Mouse (Mus musculus) hindbrain, embryonic 14.5 days (tissue): Measurements from ENCODE around the gene Tbxa2r. TPM values are rescaled to one million over a fixed set of nuclear protein-coding genes. Genes with fewer than 3 reads are reported as not detected.
A peak's percentile ranks its signal among the peaks of the same experiment; 100 is the strongest.

Experiments
- ATAC-seq: fragments of 200-750 bp; cut with Nextera tagmentation; 2 replicates; pipeline ENCODE4 v1.8.0; 2017; ENCODE audit warnings: moderate number of reproducible peaks, mild to moderate bottlenecking, moderate TSS enrichment, moderate library complexity; ENCODE audit not compliant: low FRiP score
- DNase-seq: peaks from one replicate; pipeline ENCODE4 v3.0.0-alpha.2; 2015; ENCODE audit warnings: low spot score
- H3K27ac ChIP-seq: fragments of 300-500 bp; sonication (generic); 2 replicates; pipeline ENCODE4 v1.5.1; 2014; ENCODE audit warnings: mild to moderate bottlenecking, moderate library complexity
- H3K27me3 ChIP-seq: fragments of 300-500 bp; sonication (generic); 2 replicates; pipeline ENCODE4 v1.6.1; 2014; ENCODE audit warnings: mild to moderate bottlenecking, low read length, mixed read lengths; ENCODE audit not compliant: control insufficient read depth, insufficient read depth
- H3K36me3 ChIP-seq: fragments of 300-500 bp; sonication (generic); replicated peaks from 2 replicates; pipeline ENCODE4 v1.6.1; 2014; ENCODE audit not compliant: control insufficient read depth, insufficient read depth
- H3K4me1 ChIP-seq: fragments of 300-500 bp; sonication (generic); replicated peaks from 2 replicates; pipeline ENCODE4 v1.6.1; 2014; ENCODE audit warnings: antibody characterized with exemption, low read length, mixed read lengths; ENCODE audit not compliant: control insufficient read depth, insufficient read depth
- H3K4me2 ChIP-seq: fragments of 300-500 bp; sonication (generic); replicated peaks from 2 replicates; pipeline ENCODE4 v1.6.1; 2014; ENCODE audit warnings: mild to moderate bottlenecking, moderate library complexity
- H3K4me3 ChIP-seq: fragments of 300-500 bp; sonication (generic); replicated peaks from 2 replicates; pipeline ENCODE4 v1.5.1; 2014; ENCODE audit warnings: mild to moderate bottlenecking, low read length
- H3K9ac ChIP-seq: fragments of 300-500 bp; sonication (generic); 2 replicates; pipeline ENCODE4 v1.6.1; 2014
- H3K9me3 ChIP-seq: fragments of 300-500 bp; sonication (generic); 2 replicates; pipeline ENCODE4 v1.6.1; 2016; ENCODE audit warnings: low read length; ENCODE audit not compliant: control insufficient read depth
- WGBS: fragments of 180-500 bp; shearing (Covaris S2); extraction: QIAGEN DNeasy Blood & Tissue Kit; methylation state at CpG from one replicate; pipeline ENCODE4 v1.1.7; 2014; 5-methylcytosine and 5-hydroxymethylcytosine counted together
- polyA plus RNA-seq: library from polyadenylated mRNA; unstranded; fragments of >200 nt; fragmentation: Nextera tagmentation; extraction: Ambion mirVana; gene quantifications from 2 replicates; pipeline ENCODE4 v1.2.1, GENCODE M21; 2014

The Tbxa2r gene
- polyA plus RNA-seq, 1 experiment from 2014 or later = 5.4 TPM

GRCm38 (mm10) chr10:81346453-81347067 is 18.0 kb downstream of the Tbxa2r start:
- Histone ChIP-seq H3K4me3 (peak overlapping the region; percentile 24), H3K36me3 (no peaks in the 10 kb centered on the region), H3K9me3 (no peaks in the 10 kb centered on the region), H3K27ac (no peak overlapping the region), H3K4me2 (peak overlapping the region; percentile 48), H3K27me3 (peaks cover 48% of the 10 kb centered on the region), H3K4me1 (peaks cover 16% of the 10 kb centered on the region), H3K9ac (0 out of 2 replicates have a peak overlapping the region, but pooled peaks have one; percentile 1)
- peak; percentile 72 for DNase-seq
- 7% methylated on average over 54 of the region's 55 CpGs for WGBS
- no peak for ATAC-seq

- H3K36me3 ChIP-seq = no peaks in the 10 kb centered on the region
- no peak overlapping the region for H3K27ac ChIP-seq
- peaks cover 23% of the 10 kb centered on the region for H3K27me3 ChIP-seq
- H3K4me1 ChIP-seq = peaks cover 10% of the 10 kb centered on the region; the same call in 1 of the 2 replicates
- H3K9me3 ChIP-seq = no peaks in the 10 kb centered on the region
- 10% methylated on average over 12 of the region's 12 CpGs for WGBS
- ATAC-seq (no peak), DNase-seq (no peak)
- H3K9ac ChIP-seq = no peak overlapping the region
- peak overlapping the region; percentile 61 for H3K4me3 ChIP-seq
- H3K4me2 ChIP-seq = peak overlapping the region; percentile 89
Measured at GRCm38 (mm10) chr10:81349146-81349545, 20.6 kb downstream of the Tbxa2r start.

GRCm38 (mm10) chr10:81349961-81350350 is 21.4 kb downstream of the Tbxa2r start:
- Histone ChIP-seq H3K27ac (no peak overlapping the region), H3K27me3 (peaks cover 15% of the 10 kb centered on the region), H3K4me2 (peak overlapping the region; percentile 89), H3K4me1 (peaks cover 10% of the 10 kb centered on the region; the same call in 1 of the 2 replicates), H3K36me3 (no peaks in the 10 kb centered on the region), H3K9ac (peak overlapping the region; percentile 62), H3K4me3 (peak overlapping the region; percentile 61), H3K9me3 (no peaks in the 10 kb centered on the region)
- DNase-seq = no peak
- under 1% methylated on average over 29 of the region's 29 CpGs for WGBS
- ATAC-seq = peak; percentile 8; the same call in 1 of the 2 replicates

GRCm38 (mm10) chr10:81350351-81351063 is 22.0 kb downstream of the Tbxa2r start, which contains the start of gene Hmg20b:
Gene Hmg20b (minus strand): TSS chr10:81350480.
- H3K9ac ChIP-seq = peak within 1 kb of the TSS; percentile 62
- no peaks in the 10 kb centered on the region for H3K9me3 ChIP-seq
- peak; percentile 96 for ATAC-seq
- no peaks in the 10 kb centered on the region for H3K36me3 ChIP-seq
- H3K4me1 ChIP-seq = peaks cover 10% of the 10 kb centered on the region; the same call in 1 of the 2 replicates
- WGBS = under 1% methylated on average over 54 of the region's 54 CpGs
- H3K27me3 ChIP-seq = peaks cover 10% of the 10 kb centered on the region
- H3K27ac ChIP-seq = 0 out of 2 replicates have a peak within 1 kb of the TSS, but pooled peaks have one; percentile 43
- peak within 1 kb of the TSS; percentile 61 for H3K4me3 ChIP-seq
- H3K4me2 ChIP-seq = peak within 1 kb of the TSS; percentile 89
- DNase-seq = peak; percentile 98

GRCm38 (mm10) chr10:81351678-81352291 is 23.3 kb downstream of the Tbxa2r start:
- H3K4me2 ChIP-seq = no peak overlapping the region
- DNase-seq (no peak), ATAC-seq (no peak)
- H3K4me1 ChIP-seq = peaks cover 11% of the 10 kb centered on the region
- H3K4me3 ChIP-seq = no peak overlapping the region; the same call in 1 of the 2 replicates
- H3K36me3 ChIP-seq = no peaks in the 10 kb centered on the region
- no peak overlapping the region for H3K9ac ChIP-seq
- H3K27ac ChIP-seq = no peak overlapping the region
- 30% methylated on average over 9 of the region's 9 CpGs for WGBS
- no peaks in the 10 kb centered on the region for H3K9me3 ChIP-seq
- peaks cover 7% of the 10 kb centered on the region for H3K27me3 ChIP-seq

- Histone ChIP-seq H3K27ac (no peak overlapping the region), H3K9ac (no peak overlapping the region), H3K36me3 (no peaks in the 10 kb centered on the region), H3K4me3 (no peak overlapping the region), H3K4me1 (peaks cover 19% of the 10 kb centered on the region), H3K27me3 (no peaks in the 10 kb centered on the region), H3K4me2 (no peak overlapping the region), H3K9me3 (no peaks in the 10 kb centered on the region)
- DNase-seq (no peak), ATAC-seq (no peak)
- WGBS = 70% methylated on average over 9 of the region's 9 CpGs
Measured at GRCm38 (mm10) chr10:81354738-81355477, 26.4 kb downstream of the Tbxa2r start.

- ATAC-seq = no peak
- Histone ChIP-seq H3K4me1 (peaks cover 18% of the 10 kb centered on the region), H3K27ac (no peak overlapping the region), H3K4me3 (no peak overlapping the region), H3K9me3 (no peaks in the 10 kb centered on the region), H3K27me3 (no peaks in the 10 kb centered on the region), H3K4me2 (no peak overlapping the region), H3K9ac (no peak overlapping the region), H3K36me3 (0 out of 2 replicates have a peak, but pooled peaks cover 2% of the 10 kb centered on the region)
- DNase-seq = no peak
- 90% methylated on average over 4 of the region's 4 CpGs for WGBS
Measured at GRCm38 (mm10) chr10:81355533-81355932, 27.0 kb downstream of the Tbxa2r start.

GRCm38 (mm10) chr10:81356352-81356990 is 27.9 kb downstream of the Tbxa2r start:
- Histone ChIP-seq H3K9me3 (no peaks in the 10 kb centered on the region), H3K36me3 (0 out of 2 replicates have a peak, but pooled peaks cover 4% of the 10 kb centered on the region), H3K27ac (no peak overlapping the region), H3K4me1 (peaks cover 18% of the 10 kb centered on the region), H3K9ac (no peak overlapping the region), H3K4me2 (peak overlapping the region; percentile 97), H3K27me3 (no peaks in the 10 kb centered on the region), H3K4me3 (no peak overlapping the region; the same call in 1 of the 2 replicates)
- 59% methylated on average over 12 of the region's 12 CpGs for WGBS
- DNase-seq (no peak), ATAC-seq (no peak)
